Mouse (Mus musculus) liver, postnatal 0 days (tissue): ENCODE measurements at regions not wholly inside any gene's neighbourhood (a gene's known extent, or its start where the extent isn't known, plus 50 kb on each side); places are given as distances from the start of the nearest gene placed in this dataset.

ENCODE experiments used
- ATAC-seq: fragments of 200-750 bp; cut with Nextera tagmentation; 2 replicates; pipeline ENCODE4 v1.8.0; 2017; ENCODE audit warnings: mild to moderate bottlenecking, moderate library complexity
- DNase-seq: peaks from one replicate; pipeline ENCODE4 v3.0.0-alpha.2; 2016
- H3K27ac ChIP-seq: fragments of 300-500 bp; sonication (generic); 2 replicates; pipeline ENCODE4 v1.5.1; 2014; ENCODE audit warnings: antibody characterized with exemption, moderate library complexity, mild to moderate bottlenecking, low read depth
- H3K27me3 ChIP-seq: fragments of 300-500 bp; sonication (generic); 2 replicates; pipeline ENCODE4 v1.6.1; 2014; ENCODE audit warnings: low read length, control low read depth, mixed read lengths; ENCODE audit not compliant: insufficient read depth
- H3K36me3 ChIP-seq: fragments of 300-500 bp; sonication (generic); replicated peaks from 2 replicates; pipeline ENCODE4 v1.6.1; 2014; ENCODE audit warnings: mild to moderate bottlenecking, control low read depth, low read length, moderate library complexity, mixed read lengths; ENCODE audit not compliant: insufficient read depth
- H3K4me1 ChIP-seq: fragments of 300-500 bp; sonication (generic); 2 replicates; pipeline ENCODE4 v1.6.1; 2014; ENCODE audit warnings: antibody characterized with exemption, mild to moderate bottlenecking, control low read depth; ENCODE audit not compliant: insufficient read depth
- H3K4me2 ChIP-seq: fragments of 300-500 bp; sonication (generic); 2 replicates; pipeline ENCODE4 v1.6.1; 2014; ENCODE audit warnings: low read depth, mild to moderate bottlenecking, low read length, moderate library complexity, mixed read lengths
- H3K4me3 ChIP-seq: fragments of 300-500 bp; sonication (generic); 2 replicates; pipeline ENCODE4 v1.5.1; 2014; ENCODE audit warnings: low read depth, low read length
- H3K9ac ChIP-seq: fragments of 300-500 bp; sonication (generic); replicated peaks from 2 replicates; pipeline ENCODE4 v1.6.1; 2014; ENCODE audit warnings: mild to moderate bottlenecking, moderate library complexity
- H3K9me3 ChIP-seq: fragments of 300-500 bp; sonication (generic); 2 replicates; pipeline ENCODE4 v1.6.1; 2016; ENCODE audit warnings: mild to moderate bottlenecking, control low read depth, low read length, mixed read lengths
- CTCF ChIP-seq: sonication (generic); IDR thresholded peaks from 2 replicates; pipeline ENCODE4 v1.5.1; 2016; ENCODE audit warnings: antibody characterized with exemption, low read depth
- EP300 ChIP-seq: IDR thresholded peaks from 2 replicates; pipeline ENCODE4 v1.6.1; 2016; ENCODE audit warnings: antibody characterized with exemption, low read depth, mild to moderate bottlenecking
- WGBS: fragments of 180-500 bp; shearing (Covaris S2); extraction: QIAGEN DNeasy Blood & Tissue Kit; methylation state at CpG from one replicate; pipeline ENCODE4 v1.1.7; 2014; ENCODE audit not compliant: insufficient replicate concordance; 5-methylcytosine and 5-hydroxymethylcytosine counted together

- WGBS: 73% methylated on average over 4 of the region's 4 CpGs
- DNase-seq (no peak), ATAC-seq (no peak)
These were observed 90.3 kb upstream of the Tnp1 start for GRCm38 (mm10) chr1:73105856-73106463.

GRCm38 (mm10) chr1:73097645-73098440 lies 82.1 kb upstream of the Tnp1 start:
- TF ChIP-seq CTCF (no peak), EP300 (peak; percentile 71; the same call in 1 of the 2 replicates)
- H3K9ac ChIP-seq: no peak overlapping the region
- no peaks in the 10 kb centered on the region for H3K4me1 ChIP-seq
- DNase-seq (no peak), ATAC-seq (peak; percentile 64)
- H3K9me3 ChIP-seq: no peaks in the 10 kb centered on the region
- no peak overlapping the region for H3K4me2 ChIP-seq
- no peaks in the 10 kb centered on the region for H3K36me3 ChIP-seq
- no peaks in the 10 kb centered on the region for H3K27me3 ChIP-seq
- WGBS: 66% methylated on average over 6 of the region's 6 CpGs
- H3K27ac ChIP-seq: no peak overlapping the region
- H3K4me3 ChIP-seq: no peak overlapping the region

More at GRCm38 (mm10) chr1:73105856-73106463, 90.3 kb upstream of the Tnp1 start:
- Histone ChIP-seq H3K4me1 (no peaks in the 10 kb centered on the region), H3K27me3 (no peaks in the 10 kb centered on the region), H3K4me2 (no peak overlapping the region), H3K36me3 (no peaks in the 10 kb centered on the region), H3K9ac (no peak overlapping the region), H3K9me3 (no peaks in the 10 kb centered on the region), H3K27ac (no peak overlapping the region), H3K4me3 (no peak overlapping the region)
- TF ChIP-seq EP300 (no peak), CTCF (no peak)

GRCm38 (mm10) chr1:73089636-73090035 lies 73.9 kb upstream of the Tnp1 start:
- DNase-seq (no peak), ATAC-seq (no peak)
- TF ChIP-seq EP300 (no peak), CTCF (no peak)
- H3K9me3 ChIP-seq: no peaks in the 10 kb centered on the region
- WGBS: 56% methylated on average over 3 of the region's 3 CpGs
- no peaks in the 10 kb centered on the region for H3K4me1 ChIP-seq
- no peak overlapping the region for H3K4me2 ChIP-seq
- H3K9ac ChIP-seq: no peak overlapping the region
- no peak overlapping the region for H3K27ac ChIP-seq
- H3K36me3 ChIP-seq: no peaks in the 10 kb centered on the region
- no peaks in the 10 kb centered on the region for H3K27me3 ChIP-seq
- H3K4me3 ChIP-seq: no peak overlapping the region

- no peak overlapping the region for H3K27ac ChIP-seq
These were observed 72.8 kb upstream of the Tnp1 start for GRCm38 (mm10) chr1:73088494-73088893.

DNA sequence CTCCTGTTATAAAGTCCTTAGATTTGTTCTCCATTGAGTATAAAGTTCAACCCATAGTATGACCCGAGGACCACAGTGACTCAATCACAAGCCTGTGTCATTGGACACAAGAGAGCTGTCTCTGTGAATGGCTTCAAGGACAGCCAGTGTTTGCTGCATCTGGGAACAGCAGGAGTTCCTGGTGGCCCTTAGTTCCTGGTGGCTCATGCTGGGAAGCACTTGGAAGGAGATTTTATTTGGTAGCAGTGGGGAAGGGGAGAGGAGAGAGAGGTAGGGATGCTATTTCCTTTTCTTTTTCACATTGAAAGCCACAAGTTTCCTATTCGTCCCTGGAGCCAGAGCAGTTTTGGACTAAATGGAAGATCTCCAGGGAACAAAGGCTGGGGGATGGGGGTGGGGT lies 69.2 kb upstream of the Tnp1 start:
- no peak overlapping the region for H3K4me3 ChIP-seq
- ATAC-seq: no peak
- H3K4me1 ChIP-seq: no peaks in the 10 kb centered on the region
- no peaks in the 10 kb centered on the region for H3K9me3 ChIP-seq
- H3K4me2 ChIP-seq: no peak overlapping the region
- no peak overlapping the region for H3K9ac ChIP-seq
- TF ChIP-seq CTCF: no peak
- no peak for TF ChIP-seq EP300
- H3K36me3 ChIP-seq: no peaks in the 10 kb centered on the region
- 51% methylated on average over 2 of the region's 2 CpGs for WGBS
- DNase-seq: no peak
- H3K27ac ChIP-seq: no peak overlapping the region
- H3K27me3 ChIP-seq: no peaks in the 10 kb centered on the region

More at GRCm38 (mm10) chr1:73088494-73088893, 72.8 kb upstream of the Tnp1 start:
- Histone ChIP-seq H3K4me1 (no peaks in the 10 kb centered on the region), H3K27me3 (no peaks in the 10 kb centered on the region), H3K9me3 (no peaks in the 10 kb centered on the region), H3K36me3 (no peaks in the 10 kb centered on the region), H3K4me2 (no peak overlapping the region), H3K4me3 (no peak overlapping the region), H3K9ac (no peak overlapping the region)
- WGBS: 37% methylated on average over 2 of the region's 2 CpGs
- ATAC-seq: no peak
- DNase-seq: no peak
- TF ChIP-seq EP300 (no peak), CTCF (no peak)

DNA sequence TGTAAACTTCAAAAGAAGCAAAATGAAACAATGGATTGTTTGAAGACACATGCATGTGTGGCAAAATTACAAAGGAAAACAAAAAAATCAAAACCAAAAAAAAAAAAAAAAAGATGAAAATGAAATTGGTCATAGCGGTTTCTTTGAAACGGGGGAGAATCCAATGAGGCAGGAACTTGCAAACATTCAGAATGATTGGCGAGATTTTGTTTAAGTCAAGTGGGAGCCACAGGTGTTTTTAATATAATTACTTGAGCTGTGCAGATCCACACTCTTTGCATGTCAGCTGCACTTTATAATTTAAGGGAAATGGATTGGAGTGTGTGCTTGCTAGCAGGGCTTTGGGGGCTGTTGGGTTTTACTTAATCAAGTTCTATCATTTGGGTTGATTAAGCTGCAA lies 67.7 kb upstream of the Tnp1 start:
- ATAC-seq: no peak

More for the DNA sequence above, 67.7 kb upstream of the Tnp1 start:
- H3K36me3 ChIP-seq: no peaks in the 10 kb centered on the region
- no peaks in the 10 kb centered on the region for H3K9me3 ChIP-seq
- no peak overlapping the region for H3K9ac ChIP-seq
- H3K4me2 ChIP-seq: no peak overlapping the region
- H3K27ac ChIP-seq: no peak overlapping the region
- TF ChIP-seq CTCF (no peak), EP300 (no peak)
- H3K27me3 ChIP-seq: no peaks in the 10 kb centered on the region
- DNase-seq: no peak
- no peak overlapping the region for H3K4me3 ChIP-seq
- no peaks in the 10 kb centered on the region for H3K4me1 ChIP-seq
- 86% methylated on average over 3 of the region's 3 CpGs for WGBS
